Mouse (Mus musculus): Measurements from ENCODE around the gene Ifit2. TPM values are rescaled to one million over a fixed set of nuclear protein-coding genes. Genes with fewer than 3 reads are reported as not detected.
A peak's percentile ranks its signal among the peaks of the same experiment; 100 is the strongest.

The Ifit2 gene
- total and polyA plus RNA-seq, 3 experiments = 0.69 to 2.7 TPM; not detected in 1

DNA sequence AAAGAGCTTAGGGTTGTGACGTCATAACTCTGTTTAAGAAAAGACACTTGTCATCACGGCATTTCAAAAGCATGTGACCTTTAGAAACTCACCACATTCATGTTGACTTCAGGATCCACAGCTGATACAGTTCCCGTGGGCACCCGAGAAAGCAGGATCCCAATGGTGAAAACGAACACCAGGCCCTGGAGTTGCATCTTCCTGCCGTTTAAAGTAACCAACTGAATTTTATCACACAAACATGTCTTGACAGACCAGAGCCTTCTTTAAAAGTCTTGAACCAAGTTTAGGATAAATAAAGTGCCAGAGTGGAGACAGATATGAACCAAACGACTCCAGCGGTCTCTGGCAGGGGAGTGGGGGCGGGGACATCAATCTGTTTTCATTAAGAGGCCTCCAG is 25.8 kb upstream of the Ifit2 start:
- no peak overlapping the region for H3K27ac ChIP-seq (ENCODE audit: control insufficient read depth, low read depth, low read length)
- no peaks in the 10 kb centered on the region for H3K27me3 ChIP-seq (ENCODE audit: control insufficient read depth in 1 of 2, insufficient read depth in 2 of 2, low read length in 2 of 2)
- no peak for DNase-seq (ENCODE audit: low read depth, low spot score)
- TF ChIP-seq CHD1 (IDR thresholded peaks at IDR 0.05; ENCODE audit: low read depth, low read length) (no peak), MAFK (IDR thresholded peaks at IDR 0.05; ENCODE audit: borderline replicate concordance, low read depth, low read length) (no peak), CTCF (IDR thresholded peaks at IDR 0.05 in 2 of 3, conservative IDR thresholded peaks at IDR 0.05 in 1 of 3; ENCODE audit: control insufficient read depth in 1 of 3, insufficient read depth in 1 of 3, low read depth in 2 of 3, low read length in 3 of 3, poor library complexity in 1 of 3, severe bottlenecking in 1 of 3) (no peak), TCF12 (IDR thresholded peaks at IDR 0.05; ENCODE audit: low read depth, low read length) (no peak), MXI1 (IDR thresholded peaks at IDR 0.05; ENCODE audit: low read depth, low read length) (no peak), E2F4 (IDR thresholded peaks at IDR 0.05; ENCODE audit: borderline replicate concordance, low read depth, low read length) (no peak)
- no peak overlapping the region for H3K9ac ChIP-seq (ENCODE audit: control insufficient read depth, low read depth, low read length, poor library complexity, severe bottlenecking)
- no peaks in the 10 kb centered on the region for H3K9me3 ChIP-seq (replicated peaks; ENCODE audit: insufficient read depth, low read length)
- no peaks in the 10 kb centered on the region; the same call in 1 of the 2 replicates for H3K79me2 ChIP-seq (ENCODE audit: control insufficient read depth, insufficient read depth, low read length, poor library complexity)
- peaks cover 8% of the 10 kb centered on the region in 2 experiments; a peak in 3 of 4 replicates for H3K4me1 ChIP-seq (ENCODE audit: control insufficient read depth in 1 of 2, insufficient read depth in 2 of 2, low read length in 2 of 2)
- H3K36me3 ChIP-seq (ENCODE audit: control insufficient read depth in 1 of 2, insufficient read depth in 2 of 2, low read length in 2 of 2) = peaks cover 0 to 7% of the 10 kb centered on the region in 2 experiments; a peak in 3 of 4 replicates
- no peak overlapping the region for H3K4me3 ChIP-seq (ENCODE audit: control insufficient read depth in 1 of 2, insufficient read depth in 1 of 2, low read depth in 2 of 2, low read length in 2 of 2)

DNA sequence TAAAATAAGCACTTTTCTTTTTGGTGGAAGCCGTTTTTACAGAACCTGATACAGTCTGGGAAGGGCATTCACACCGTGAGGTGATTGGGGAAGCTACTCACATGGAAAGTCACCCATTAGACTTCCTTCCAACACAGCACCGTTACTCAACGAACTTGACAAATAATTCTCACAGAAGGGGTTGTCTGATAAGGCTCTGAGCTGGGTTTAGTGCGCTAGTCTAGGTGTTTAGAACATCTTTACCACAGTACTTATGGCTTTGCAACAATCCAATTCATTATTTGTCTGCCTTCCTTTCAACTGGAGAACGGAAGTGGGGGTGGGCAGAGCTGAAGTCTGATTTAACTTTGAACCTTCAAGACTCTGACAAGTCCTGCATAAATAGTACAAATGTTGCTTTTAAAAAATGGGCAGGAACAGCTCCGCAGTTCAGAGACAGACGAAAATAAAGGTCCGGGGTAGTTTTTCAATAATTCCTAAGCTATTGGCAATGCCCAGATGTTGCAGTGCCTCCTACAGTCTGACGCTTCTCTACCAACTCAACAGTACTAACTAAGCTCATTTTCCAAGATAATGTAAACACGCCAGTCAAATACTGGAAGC is 24.1 kb upstream of the Ifit2 start:
- H3K27me3 ChIP-seq (ENCODE audit: control insufficient read depth in 1 of 2, insufficient read depth in 2 of 2, low read length in 2 of 2) = no peaks in the 10 kb centered on the region
- no peaks in the 10 kb centered on the region; the same call in 1 of the 2 replicates for H3K79me2 ChIP-seq (ENCODE audit: control insufficient read depth, insufficient read depth, low read length, poor library complexity)
- no peaks in the 10 kb centered on the region for H3K9me3 ChIP-seq (replicated peaks; ENCODE audit: insufficient read depth, low read length)
- H3K4me1 ChIP-seq (ENCODE audit: control insufficient read depth in 1 of 2, insufficient read depth in 2 of 2, low read length in 2 of 2) = peaks cover 5 to 8% of the 10 kb centered on the region in 2 experiments; a peak in 2 of 4 replicates
- H3K9ac ChIP-seq (ENCODE audit: control insufficient read depth, low read depth, low read length, poor library complexity, severe bottlenecking) = peak overlapping the region; percentile 63
- H3K27ac ChIP-seq (ENCODE audit: control insufficient read depth, low read depth, low read length) = peak overlapping the region; percentile 76
- peak overlapping the region; percentile 77 to 80 for H3K4me3 ChIP-seq (ENCODE audit: control insufficient read depth in 1 of 2, insufficient read depth in 1 of 2, low read depth in 2 of 2, low read length in 2 of 2)
- DNase-seq (ENCODE audit: low read depth, low spot score) = peak; percentile 86
- H3K36me3 ChIP-seq (ENCODE audit: control insufficient read depth in 1 of 2, insufficient read depth in 2 of 2, low read length in 2 of 2) = peaks cover 0 to 5% of the 10 kb centered on the region in 2 experiments; a peak in 3 of 4 replicates
- TF ChIP-seq CTCF (IDR thresholded peaks at IDR 0.05 in 2 of 3, conservative IDR thresholded peaks at IDR 0.05 in 1 of 3; ENCODE audit: control insufficient read depth in 1 of 3, insufficient read depth in 1 of 3, low read depth in 2 of 3, low read length in 3 of 3, poor library complexity in 1 of 3, severe bottlenecking in 1 of 3) (peak in 1 of 3 experiments; percentile 26; a peak in 2 of 6 replicates), POLR2AphosphoS5 (IDR thresholded peaks at IDR 0.05; ENCODE audit: borderline replicate concordance, low read depth, low read length) (no peak), MEF2A (IDR thresholded peaks at IDR 0.05; ENCODE audit: extremely low read depth, insufficient replicate concordance, low read depth, low read length, poor library complexity, severe bottlenecking) (no peak), USF1 (IDR thresholded peaks at IDR 0.05; ENCODE audit: low read depth, low read length) (no peak), RAD21 (IDR thresholded peaks at IDR 0.05; ENCODE audit: low read depth, low read length) (no peak; the same call in none of the 2 replicates), BHLHE40 (IDR thresholded peaks at IDR 0.05; ENCODE audit: borderline replicate concordance, low read depth, low read length) (no peak), TAL1 (IDR thresholded peaks at IDR 0.05; ENCODE audit: low read length) (peak; percentile 69), NRF1 (IDR thresholded peaks at IDR 0.05; ENCODE audit: insufficient read depth, low read depth, low read length, poor library complexity, severe bottlenecking) (no peak), TBP (IDR thresholded peaks at IDR 0.05; ENCODE audit: low read depth, low read length) (0 out of 2 replicates have a peak, but pooled peaks have one; percentile 56), EP300 (IDR thresholded peaks at IDR 0.05; ENCODE audit: low read depth in 1 of 2, low read length in 2 of 2) (peak; percentile 11 to 77; a peak in 3 of 4 replicates), ZNF384 (IDR thresholded peaks at IDR 0.05; ENCODE audit: low read depth, low read length) (no peak), SIN3A (IDR thresholded peaks at IDR 0.05; ENCODE audit: low read length) (no peak; the same call in 1 of the 2 replicates), KAT2A (conservative IDR thresholded peaks at IDR 0.05; ENCODE audit: low read depth, low read length) (no peak), NELFE (IDR thresholded peaks at IDR 0.05; ENCODE audit: low read depth, low read length) (no peak), POLR2A (IDR thresholded peaks at IDR 0.05; ENCODE audit: control insufficient read depth in 1 of 2, insufficient read depth in 1 of 2, low read depth in 1 of 2, low read length in 2 of 2, poor library complexity in 1 of 2) (no peak; a peak in 1 of 4 replicates), SMC3 (IDR thresholded peaks at IDR 0.05; ENCODE audit: low read depth, low read length) (no peak), ZC3H11A (IDR thresholded peaks at IDR 0.05; ENCODE audit: low read depth, low read length) (no peak), E2F4 (IDR thresholded peaks at IDR 0.05; ENCODE audit: borderline replicate concordance, low read depth, low read length) (no peak), MAZ (IDR thresholded peaks at IDR 0.05; ENCODE audit: low read depth, low read length) (no peak; the same call in 1 of the 2 replicates), MYB (IDR thresholded peaks at IDR 0.05; ENCODE audit: low read depth, low read length) (peak; percentile 68; the same call in 1 of the 2 replicates), MAFK (IDR thresholded peaks at IDR 0.05; ENCODE audit: borderline replicate concordance, low read depth, low read length) (no peak), POLR2AphosphoS2 (IDR thresholded peaks at IDR 0.05; ENCODE audit: low read length) (no peak), TCF12 (IDR thresholded peaks at IDR 0.05; ENCODE audit: low read depth, low read length) (peak; percentile 33; the same call in 1 of the 2 replicates), CHD1 (IDR thresholded peaks at IDR 0.05; ENCODE audit: low read depth, low read length) (no peak), CHD2 (IDR thresholded peaks at IDR 0.05; ENCODE audit: low read length) (no peak), ZMIZ1 (IDR thresholded peaks at IDR 0.05; ENCODE audit: low read depth, low read length) (no peak), MYC (IDR thresholded peaks at IDR 0.05; ENCODE audit: low read depth, low read length) (no peak), HCFC1 (IDR thresholded peaks at IDR 0.05; ENCODE audit: low read depth, low read length) (0 out of 2 replicates have a peak, but pooled peaks have one; percentile 27)

Data from MEL (cell line).